Mouse (Mus musculus) E14TG2a.4 (cell line): ENCODE results near the gene Coq8a.

ENCODE experiments used
- H3K27me3 ChIP-seq: 2 replicates; pipeline ENCODE4 v1.6.1; 2014; ENCODE audit warnings: low read length, control low read depth; ENCODE audit not compliant: insufficient read depth
- H3K36me3 ChIP-seq: 2 replicates; pipeline ENCODE4 v1.6.1; 2014; ENCODE audit warnings: low read length, control low read depth; ENCODE audit not compliant: insufficient read depth
- H3K4me1 ChIP-seq: replicated peaks from 2 replicates; pipeline ENCODE4 v1.6.1; 2014; ENCODE audit warnings: low read depth, low read length, control low read depth
- H3K4me3 ChIP-seq: replicated peaks from 2 replicates; pipeline ENCODE4 v1.5.1; 2014; ENCODE audit warnings: mild to moderate bottlenecking, low read length
- H3K9me3 ChIP-seq: 2 replicates; pipeline ENCODE4 v1.6.1; 2014; ENCODE audit warnings: low read length, control low read depth
- CTCF ChIP-seq: conservative IDR thresholded peaks from 2 replicates; pipeline ENCODE4 v1.5.1; 2014; ENCODE audit warnings: low read length
- NANOG ChIP-seq: IDR thresholded peaks from 2 replicates; pipeline ENCODE4 v1.6.1; 2014; ENCODE audit warnings: borderline replicate concordance, low read length, mixed read lengths
- POU5F1 ChIP-seq: IDR thresholded peaks from 2 replicates; pipeline ENCODE4 v1.6.1; 2014; ENCODE audit warnings: low read length, borderline replicate concordance

Coq8a gene

GRCm38 (mm10) chr1:180198959-180199714 lies at the start of gene Coq8a:
Coq8a (minus strand) TSS chr1:180199602.
- H3K27me3 ChIP-seq: peaks cover 29% of the 10 kb centered on the region
- H3K4me3 ChIP-seq: no peak within 1 kb of the TSS
- peaks cover 2% of the 10 kb centered on the region for H3K9me3 ChIP-seq
- H3K36me3 ChIP-seq: no peaks in the 10 kb centered on the region
- peaks cover 20% of the 10 kb centered on the region for H3K4me1 ChIP-seq
- TF ChIP-seq CTCF (no peak), NANOG (no peak), POU5F1 (no peak)

GRCm38 (mm10) chr1:180248593-180249146 lies 49.3 kb upstream of the Coq8a start:
- Histone ChIP-seq H3K27me3 (peaks cover 2% of the 10 kb centered on the region; the same call in 1 of the 2 replicates), H3K4me3 (no peak overlapping the region)

GRCm38 (mm10) chr1:180247901-180248300 lies 48.5 kb upstream of the Coq8a start:
- TF ChIP-seq POU5F1: no peak
- TF ChIP-seq CTCF: no peak
- Histone ChIP-seq H3K27me3 (peaks cover 2% of the 10 kb centered on the region; the same call in 1 of the 2 replicates), H3K4me1 (peaks cover 21% of the 10 kb centered on the region), H3K4me3 (no peak overlapping the region), H3K9me3 (no peaks in the 10 kb centered on the region), H3K36me3 (no peaks in the 10 kb centered on the region)

More at GRCm38 (mm10) chr1:180248593-180249146, 49.3 kb upstream of the Coq8a start:
- Histone ChIP-seq H3K36me3 (no peaks in the 10 kb centered on the region), H3K9me3 (no peaks in the 10 kb centered on the region), H3K4me1 (peaks cover 21% of the 10 kb centered on the region)
- TF ChIP-seq POU5F1: no peak
- TF ChIP-seq NANOG: no peak
- TF ChIP-seq CTCF: no peak

GRCm38 (mm10) chr1:180245741-180246507 lies 46.5 kb upstream of the Coq8a start:
- no peak for TF ChIP-seq NANOG
- no peak for TF ChIP-seq POU5F1
- TF ChIP-seq CTCF: no peak
- Histone ChIP-seq H3K9me3 (no peaks in the 10 kb centered on the region), H3K36me3 (no peaks in the 10 kb centered on the region), H3K27me3 (no peaks in the 10 kb centered on the region), H3K4me3 (no peak overlapping the region), H3K4me1 (peaks cover 13% of the 10 kb centered on the region)

GRCm38 (mm10) chr1:180231729-180232128 lies 32.3 kb upstream of the Coq8a start:
- Histone ChIP-seq H3K4me3 (no peak overlapping the region), H3K36me3 (no peaks in the 10 kb centered on the region), H3K27me3 (no peaks in the 10 kb centered on the region), H3K4me1 (peaks cover 16% of the 10 kb centered on the region), H3K9me3 (peaks cover 4% of the 10 kb centered on the region)
- no peak for TF ChIP-seq CTCF
- no peak for TF ChIP-seq NANOG
- no peak for TF ChIP-seq POU5F1

GRCm38 (mm10) chr1:180230580-180230979 lies 31.2 kb upstream of the Coq8a start:
- H3K4me3 ChIP-seq: no peak overlapping the region
- TF ChIP-seq CTCF (peak; percentile 83), NANOG (no peak)
- peaks cover 4% of the 10 kb centered on the region for H3K9me3 ChIP-seq
- H3K4me1 ChIP-seq: peaks cover 27% of the 10 kb centered on the region
- H3K27me3 ChIP-seq: no peaks in the 10 kb centered on the region
- H3K36me3 ChIP-seq: no peaks in the 10 kb centered on the region

GRCm38 (mm10) chr1:180229906-180230305 lies 30.5 kb upstream of the Coq8a start:
- Histone ChIP-seq H3K36me3 (no peaks in the 10 kb centered on the region), H3K4me1 (peaks cover 33% of the 10 kb centered on the region), H3K4me3 (no peak overlapping the region), H3K27me3 (no peaks in the 10 kb centered on the region), H3K9me3 (peaks cover 4% of the 10 kb centered on the region)
- no peak for TF ChIP-seq POU5F1
- TF ChIP-seq CTCF: no peak
- no peak for TF ChIP-seq NANOG

- Histone ChIP-seq H3K4me1 (peaks cover 29% of the 10 kb centered on the region), H3K27me3 (0 out of 2 replicates have a peak, but pooled peaks cover 3% of the 10 kb centered on the region), H3K36me3 (no peaks in the 10 kb centered on the region), H3K9me3 (peaks cover 4% of the 10 kb centered on the region), H3K4me3 (no peak overlapping the region)
- TF ChIP-seq CTCF: no peak
- TF ChIP-seq NANOG: no peak
- TF ChIP-seq POU5F1: no peak
These were observed 29.5 kb upstream of the Coq8a start for GRCm38 (mm10) chr1:180228854-180229253.
